Mouse (Mus musculus) lung, postnatal 25 days (tissue): ENCODE measurements around the gene Mpv17.
A peak's percentile ranks its signal among the peaks of the same experiment; 100 is the strongest.

ENCODE experiments used
- DNase-seq: peaks from one replicate; pipeline ENCODE4 v3.0.0; 2022; ENCODE audit warnings: low spot score

The Mpv17 gene

GRCm38 (mm10) chr5:31154152-31154553 is at the start of gene Mpv17:
Gene Mpv17 (minus strand): TSS chr5:31154251.
- DNase-seq = peak; percentile 88

- no peak for DNase-seq
Observed at GRCm38 (mm10) chr5:31202933-31203332, 48.9 kb upstream of the Mpv17 start.

GRCm38 (mm10) chr5:31201742-31202590 is 47.9 kb upstream of the Mpv17 start, which contains the start of gene Zfp513:
Gene Zfp513 (minus strand): TSS chr5:31202303.
- DNase-seq = peak; percentile 99

GRCm38 (mm10) chr5:31201042-31201741 is 47.1 kb upstream of the Mpv17 start:
- no peak for DNase-seq

GRCm38 (mm10) chr5:31200327-31200768 is 46.3 kb upstream of the Mpv17 start:
- no peak for DNase-seq

GRCm38 (mm10) chr5:31199893-31200292 is 45.8 kb upstream of the Mpv17 start:
- no peak for DNase-seq

GRCm38 (mm10) chr5:31199321-31199892 is 45.4 kb upstream of the Mpv17 start:
- no peak for DNase-seq

GRCm38 (mm10) chr5:31198616-31199320 is 44.7 kb upstream of the Mpv17 start:
- DNase-seq = no peak

- no peak for DNase-seq
Observed at GRCm38 (mm10) chr5:31198170-31198569, 44.1 kb upstream of the Mpv17 start.

GRCm38 (mm10) chr5:31197072-31197471 is 43.0 kb upstream of the Mpv17 start:
- no peak for DNase-seq

- DNase-seq = no peak
Observed at GRCm38 (mm10) chr5:31196207-31196606, 42.2 kb upstream of the Mpv17 start.

GRCm38 (mm10) chr5:31195671-31196070 is 41.6 kb upstream of the Mpv17 start:
- no peak for DNase-seq

- DNase-seq = no peak
Observed at GRCm38 (mm10) chr5:31194486-31195485, 40.7 kb upstream of the Mpv17 start.

- no peak for DNase-seq
Observed at GRCm38 (mm10) chr5:31193631-31194281, 39.7 kb upstream of the Mpv17 start.

- DNase-seq = peak; percentile 100
Observed at GRCm38 (mm10) chr5:31192939-31193630, 39.0 kb upstream of the Mpv17 start, which contains the start of the genes Snx17 and Eif2b4. Gene Snx17 (plus strand): TSS chr5:31193227. Gene Eif2b4 (minus strand): TSS chr5:31193430.

GRCm38 (mm10) chr5:31192045-31192938 is 38.2 kb upstream of the Mpv17 start:
- DNase-seq = no peak

- no peak for DNase-seq
Observed at GRCm38 (mm10) chr5:31190201-31190600, 36.1 kb upstream of the Mpv17 start.

GRCm38 (mm10) chr5:31188223-31188840 is 34.3 kb upstream of the Mpv17 start:
- no peak for DNase-seq
